Mouse (Mus musculus): Measurements from ENCODE around the gene Pth2. TPM values are rescaled to one million over a fixed set of nuclear protein-coding genes. Genes with fewer than 3 reads are reported as not detected.
A peak's percentile ranks its signal among the peaks of the same experiment; 100 is the strongest.

Gene Pth2
- polyA plus RNA-seq, 1 experiment: not detected

- H3K4me1 ChIP-seq (ENCODE audit: control insufficient read depth, insufficient read depth, low read length): no peaks in the 10 kb centered on the region
- peak within 1 kb of the TSS; percentile 16 for H3K4me3 ChIP-seq (ENCODE audit: insufficient read depth, low read length)
- TF ChIP-seq POLR2A (IDR thresholded peaks at IDR 0.05; ENCODE audit: extremely low read depth, insufficient read depth, low read length): no peak
- TF ChIP-seq CTCF (IDR thresholded peaks at IDR 0.05; ENCODE audit: extremely low read depth, insufficient read depth, low read length): no peak
- no peak within 1 kb of the TSS for H3K27ac ChIP-seq (ENCODE audit: insufficient read depth, low read length)
Observed at GRCm38 (mm10) chr7:45215673-45216441, 35.1 kb downstream of the Pth2 start, which contains the start of gene Tead2. Tead2 (plus strand) TSS chr7:45215753.

GRCm38 (mm10) chr7:45216442-45217183 lies 35.8 kb downstream of the Pth2 start:
- Histone ChIP-seq H3K27ac (ENCODE audit: insufficient read depth, low read length) (no peak overlapping the region), H3K4me3 (ENCODE audit: insufficient read depth, low read length) (peak overlapping the region; percentile 16; the same call in 1 of the 2 replicates), H3K4me1 (ENCODE audit: control insufficient read depth, insufficient read depth, low read length) (no peaks in the 10 kb centered on the region)
- no peak for TF ChIP-seq POLR2A (IDR thresholded peaks at IDR 0.05; ENCODE audit: extremely low read depth, insufficient read depth, low read length)
- no peak for TF ChIP-seq CTCF (IDR thresholded peaks at IDR 0.05; ENCODE audit: extremely low read depth, insufficient read depth, low read length)

- no peak for TF ChIP-seq CTCF (IDR thresholded peaks at IDR 0.05; ENCODE audit: extremely low read depth, insufficient read depth, low read length)
- no peak for TF ChIP-seq POLR2A (IDR thresholded peaks at IDR 0.05; ENCODE audit: extremely low read depth, insufficient read depth, low read length)
- H3K27ac ChIP-seq (ENCODE audit: insufficient read depth, low read length): no peak overlapping the region
- no peak overlapping the region for H3K4me3 ChIP-seq (ENCODE audit: insufficient read depth, low read length)
- H3K4me1 ChIP-seq (ENCODE audit: control insufficient read depth, insufficient read depth, low read length): no peaks in the 10 kb centered on the region
Observed at GRCm38 (mm10) chr7:45221680-45222079, 40.9 kb downstream of the Pth2 start.

GRCm38 (mm10) chr7:45224826-45225225 lies 44.0 kb downstream of the Pth2 start:
- Histone ChIP-seq H3K27ac (ENCODE audit: insufficient read depth, low read length) (no peak overlapping the region), H3K4me3 (ENCODE audit: insufficient read depth, low read length) (no peak overlapping the region), H3K4me1 (ENCODE audit: control insufficient read depth, insufficient read depth, low read length) (no peaks in the 10 kb centered on the region)
- no peak for TF ChIP-seq CTCF (IDR thresholded peaks at IDR 0.05; ENCODE audit: extremely low read depth, insufficient read depth, low read length)
- TF ChIP-seq POLR2A (IDR thresholded peaks at IDR 0.05; ENCODE audit: extremely low read depth, insufficient read depth, low read length): no peak

GRCm38 (mm10) chr7:45226421-45226820 lies 45.6 kb downstream of the Pth2 start:
- TF ChIP-seq CTCF (IDR thresholded peaks at IDR 0.05; ENCODE audit: extremely low read depth, insufficient read depth, low read length) (no peak), POLR2A (IDR thresholded peaks at IDR 0.05; ENCODE audit: extremely low read depth, insufficient read depth, low read length) (no peak)
- Histone ChIP-seq H3K4me1 (ENCODE audit: control insufficient read depth, insufficient read depth, low read length) (no peaks in the 10 kb centered on the region), H3K4me3 (ENCODE audit: insufficient read depth, low read length) (no peak overlapping the region), H3K27ac (ENCODE audit: insufficient read depth, low read length) (no peak overlapping the region)

DNA sequence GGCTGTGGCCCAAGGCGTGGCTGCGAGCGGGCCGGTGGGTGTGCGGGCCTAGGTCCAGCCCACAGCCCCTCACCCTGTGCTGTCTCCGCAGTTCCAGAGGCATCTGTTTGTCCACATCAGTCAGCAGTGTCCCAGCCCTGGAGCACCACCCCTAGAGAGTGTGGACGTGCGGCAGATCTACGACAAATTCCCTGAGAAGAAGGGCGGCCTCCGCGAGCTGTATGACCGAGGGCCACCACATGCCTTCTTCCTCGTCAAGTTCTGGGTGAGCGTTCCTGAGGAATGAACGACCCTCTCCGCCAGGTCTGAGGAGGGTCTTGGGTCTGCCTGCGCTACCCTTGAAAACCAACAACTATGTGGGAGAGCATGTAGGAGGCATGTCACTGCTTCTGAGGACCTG lies 47.8 kb downstream of the Pth2 start:
- H3K27ac ChIP-seq (ENCODE audit: insufficient read depth, low read length): no peak overlapping the region
- TF ChIP-seq CTCF (IDR thresholded peaks at IDR 0.05; ENCODE audit: extremely low read depth, insufficient read depth, low read length) (no peak), POLR2A (IDR thresholded peaks at IDR 0.05; ENCODE audit: extremely low read depth, insufficient read depth, low read length) (no peak)
- no peak overlapping the region for H3K4me3 ChIP-seq (ENCODE audit: insufficient read depth, low read length)
- peaks cover 2% of the 10 kb centered on the region; the same call in 1 of the 2 replicates for H3K4me1 ChIP-seq (ENCODE audit: control insufficient read depth, insufficient read depth, low read length)

GRCm38 (mm10) chr7:45229046-45229445 lies 48.3 kb downstream of the Pth2 start:
- no peak for TF ChIP-seq POLR2A (IDR thresholded peaks at IDR 0.05; ENCODE audit: extremely low read depth, insufficient read depth, low read length)
- no peak for TF ChIP-seq CTCF (IDR thresholded peaks at IDR 0.05; ENCODE audit: extremely low read depth, insufficient read depth, low read length)
- Histone ChIP-seq H3K4me3 (ENCODE audit: insufficient read depth, low read length) (no peak overlapping the region), H3K27ac (ENCODE audit: insufficient read depth, low read length) (no peak overlapping the region), H3K4me1 (ENCODE audit: control insufficient read depth, insufficient read depth, low read length) (peaks cover 2% of the 10 kb centered on the region; the same call in 1 of the 2 replicates)

GRCm38 (mm10) chr7:45229459-45230203 lies 48.8 kb downstream of the Pth2 start:
- Histone ChIP-seq H3K27ac (ENCODE audit: insufficient read depth, low read length) (no peak overlapping the region), H3K4me3 (ENCODE audit: insufficient read depth, low read length) (no peak overlapping the region)
- no peak for TF ChIP-seq CTCF (IDR thresholded peaks at IDR 0.05; ENCODE audit: extremely low read depth, insufficient read depth, low read length)
- no peak for TF ChIP-seq POLR2A (IDR thresholded peaks at IDR 0.05; ENCODE audit: extremely low read depth, insufficient read depth, low read length)

GRCm38 (mm10) chr7:45231192-45231591 lies 50.4 kb downstream of the Pth2 start:
- Histone ChIP-seq H3K4me3 (ENCODE audit: insufficient read depth, low read length) (no peak overlapping the region), H3K27ac (ENCODE audit: insufficient read depth, low read length) (no peak overlapping the region), H3K4me1 (ENCODE audit: control insufficient read depth, insufficient read depth, low read length) (peaks cover 3% of the 10 kb centered on the region; the same call in 1 of the 2 replicates)
- TF ChIP-seq POLR2A (IDR thresholded peaks at IDR 0.05; ENCODE audit: extremely low read depth, insufficient read depth, low read length): no peak
- TF ChIP-seq CTCF (IDR thresholded peaks at IDR 0.05; ENCODE audit: extremely low read depth, insufficient read depth, low read length): no peak

More at GRCm38 (mm10) chr7:45229459-45230203, 48.8 kb downstream of the Pth2 start:
- H3K4me1 ChIP-seq (ENCODE audit: control insufficient read depth, insufficient read depth, low read length): peaks cover 2% of the 10 kb centered on the region; the same call in 1 of the 2 replicates

Other genes starting within 250 kb of the Pth2 start
- 1.5 and 2.0 TPM in 2 replicates for gene Tsks, start 237.8 kb upstream of the Pth2 start, polyA plus RNA-seq (2012; rRNA removed)
- gene Cpt1c, start 206.1 kb upstream of the Pth2 start, polyA plus RNA-seq (2012; rRNA removed): 154 and 164 TPM in 2 replicates
- gene Prmt1, start 194.4 kb upstream of the Pth2 start, polyA plus RNA-seq (2012; rRNA removed): 162 and 169 TPM in 2 replicates
- gene Irf3, start 183.3 kb upstream of the Pth2 start, polyA plus RNA-seq (2012; rRNA removed): 82.4 and 87.4 TPM in 2 replicates
- gene Bcl2l12, start 182.3 kb upstream of the Pth2 start, polyA plus RNA-seq (2012; rRNA removed): 6.0 and 6.2 TPM in 2 replicates
- 126 and 128 TPM in 2 replicates for gene Scaf1, start 164.6 kb upstream of the Pth2 start, polyA plus RNA-seq (2012; rRNA removed)
- gene Rras, start 163.0 kb upstream of the Pth2 start, polyA plus RNA-seq (2012; rRNA removed): 34.2 and 38.3 TPM in 2 replicates
- 14.6 and 15.5 TPM in 2 replicates for gene Prr12, start 128.1 kb upstream of the Pth2 start, polyA plus RNA-seq (2012; rRNA removed)
- 89.5 and 92.3 TPM in 2 replicates for gene Nosip, start 118.6 kb upstream of the Pth2 start, polyA plus RNA-seq (2012; rRNA removed)
- 21.4 and 23.2 TPM in 2 replicates for gene Prrg2, start 118.3 kb upstream of the Pth2 start, polyA plus RNA-seq (2012; rRNA removed)
- gene Rcn3, start 88.8 kb upstream of the Pth2 start, polyA plus RNA-seq (2012; rRNA removed): 12.8 and 13.1 TPM in 2 replicates
- 30.7 and 37.0 TPM in 2 replicates for gene Fcgrt, start 77.1 kb upstream of the Pth2 start, polyA plus RNA-seq (2012; rRNA removed)
- gene Rps11, start 56.6 kb upstream of the Pth2 start, polyA plus RNA-seq (2012; rRNA removed): 361 and 402 TPM in 2 replicates
- gene Rpl13a, start 52.2 kb upstream of the Pth2 start, polyA plus RNA-seq (2012; rRNA removed): 1,470 and 1,570 TPM in 2 replicates
- gene Gm45713, start 44.8 kb upstream of the Pth2 start, polyA plus RNA-seq (2012; rRNA removed): 0.08 and 0.32 TPM in 2 replicates
- 18.4 and 20.8 TPM in 2 replicates for gene Flt3l, start 44.6 kb upstream of the Pth2 start, polyA plus RNA-seq (2012; rRNA removed)
- gene Pih1d1, start 26.7 kb upstream of the Pth2 start, polyA plus RNA-seq (2012; rRNA removed): 59.4 and 60.2 TPM in 2 replicates
- 8.1 and 10.3 TPM in 2 replicates for gene Aldh16a1, start 26.4 kb upstream of the Pth2 start, polyA plus RNA-seq (2012; rRNA removed)
- gene Slc17a7, start 17.0 kb upstream of the Pth2 start, polyA plus RNA-seq (2012; rRNA removed): 1,033 and 1,121 TPM in 2 replicates
- gene Gfy, start 1.4 kb upstream of the Pth2 start, polyA plus RNA-seq (2012; rRNA removed): 0.38 and 0.62 TPM in 2 replicates
- gene Ccdc155, start 23.9 kb downstream of the Pth2 start, polyA plus RNA-seq (2012; rRNA removed): 4.7 and 5.0 TPM in 2 replicates
- gene Dkkl1, start 31.2 kb downstream of the Pth2 start, polyA plus RNA-seq (2012; rRNA removed): 41.4 and 47.2 TPM in 2 replicates
- gene Tead2, start 34.8 kb downstream of the Pth2 start, polyA plus RNA-seq (2012; rRNA removed): 5.0 and 6.4 TPM in 2 replicates
- gene Cd37, start 58.1 kb downstream of the Pth2 start, polyA plus RNA-seq (2012; rRNA removed): 10.6 and 11.9 TPM in 2 replicates
- 2.1 TPM in 2 replicates for gene Slc6a16, start 60.1 kb downstream of the Pth2 start, polyA plus RNA-seq (2012; rRNA removed)
- gene Slc6a21, start 96.5 kb downstream of the Pth2 start, polyA plus RNA-seq (2012; rRNA removed): 0.08 and 0.30 TPM in 2 replicates
- gene Trpm4, start 152.8 kb downstream of the Pth2 start, polyA plus RNA-seq (2012; rRNA removed): 29.1 and 35.1 TPM in 2 replicates
- gene Hrc, start 154.3 kb downstream of the Pth2 start, polyA plus RNA-seq (2012; rRNA removed): 0.35 and 0.55 TPM in 2 replicates
- gene Ppfia3, start 186.0 kb downstream of the Pth2 start, polyA plus RNA-seq (2012; rRNA removed): 164 and 167 TPM in 2 replicates
- 336 TPM in 2 replicates for gene Lin7b, start 189.6 kb downstream of the Pth2 start, polyA plus RNA-seq (2012; rRNA removed)
- 720 and 793 TPM in 2 replicates for gene Snrnp70, start 214.7 kb downstream of the Pth2 start, polyA plus RNA-seq (2012; rRNA removed)
- not detected in 2 replicates for gene Kcna7, start 224.7 kb downstream of the Pth2 start, polyA plus RNA-seq (2012; rRNA removed)
- gene Ntf5, start 232.7 kb downstream of the Pth2 start, polyA plus RNA-seq (2012; rRNA removed): 0.04 and 0.08 TPM in 2 replicates
- 0.17 TPM in 1 of 2 replicates, not detected in the other for gene Lhb, start 239.8 kb downstream of the Pth2 start, polyA plus RNA-seq (2012; rRNA removed)